Mouse (Mus musculus): ENCODE data around the gene Spred2.

GRCm38 (mm10) chr11:19928633-19929032, 4.5 kb downstream of the Spred2 start:
- TF ChIP-seq CTCF (IDR thresholded peaks at IDR 0.05; ENCODE audit: low read depth, low read length) (no peak), TAL1 (conservative IDR thresholded peaks at IDR 0.05; ENCODE audit: low read depth, low read length) (no peak)

All from G1E (cell line).